Mouse (Mus musculus): Measurements from ENCODE around the gene Cstad. TPM values are rescaled to one million over a fixed set of nuclear protein-coding genes. Genes with fewer than 3 reads are reported as not detected.

Cstad gene
- not detected in 2 replicates for polyA plus RNA-seq (2012; ENCODE audit: insufficient read depth, insufficient read length, missing spikeins)

- Histone ChIP-seq H3K27ac (replicated peaks; ENCODE audit: low read depth, low read length) (peak within 1 kb of the TSS; percentile 87), H3K4me1 (ENCODE audit: control insufficient read depth, insufficient read depth, insufficient read length, low read length) (peaks cover 7% of the 10 kb centered on the region), H3K4me3 (ENCODE audit: insufficient read depth, low read depth, low read length) (peak within 1 kb of the TSS; percentile 77)
These were observed at the start of gene Cstad for GRCm38 (mm10) chr2:30594641-30595379. Gene Cstad (plus strand): TSS chr2:30595040.

- Histone ChIP-seq H3K4me1 (ENCODE audit: control insufficient read depth, insufficient read depth, insufficient read length, low read length) (peaks cover 45% of the 10 kb centered on the region), H3K27ac (replicated peaks; ENCODE audit: low read depth, low read length) (peak overlapping the region; percentile 6; the same call in 1 of the 2 replicates), H3K4me3 (ENCODE audit: insufficient read depth, low read depth, low read length) (no peak overlapping the region)
These were observed 49.1 kb upstream of the Cstad start for GRCm38 (mm10) chr2:30545706-30546105.

DNA sequence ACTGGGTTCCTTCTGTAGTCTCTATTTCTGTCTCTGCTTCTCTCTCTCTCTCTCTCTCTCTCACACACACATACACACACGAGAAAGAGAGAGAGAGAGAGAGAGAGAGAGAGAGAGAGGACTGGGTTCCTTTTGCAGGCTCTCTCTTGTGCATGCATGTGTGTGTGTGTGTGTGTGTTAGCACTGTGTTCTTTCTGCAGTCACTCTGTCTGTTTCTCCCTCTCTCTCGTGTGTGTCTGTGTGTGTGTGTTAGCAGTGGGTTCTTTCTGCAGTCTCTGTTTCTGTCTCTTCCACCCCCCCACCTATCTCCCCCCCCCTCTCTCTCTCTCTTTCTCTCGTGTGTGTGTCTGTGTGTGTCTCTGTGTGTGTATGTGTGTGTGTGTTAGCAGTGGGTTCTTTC is 48.6 kb upstream of the Cstad start:
- H3K27ac ChIP-seq (replicated peaks; ENCODE audit: low read depth, low read length) = no peak overlapping the region
- H3K4me3 ChIP-seq (ENCODE audit: insufficient read depth, low read depth, low read length) = no peak overlapping the region
- H3K4me1 ChIP-seq (ENCODE audit: control insufficient read depth, insufficient read depth, insufficient read length, low read length) = peaks cover 43% of the 10 kb centered on the region

GRCm38 (mm10) chr2:30547455-30548217 is 47.2 kb upstream of the Cstad start:
- no peak overlapping the region for H3K4me3 ChIP-seq (ENCODE audit: insufficient read depth, low read depth, low read length)
- H3K4me1 ChIP-seq (ENCODE audit: control insufficient read depth, insufficient read depth, insufficient read length, low read length) = peaks cover 38% of the 10 kb centered on the region
- peak overlapping the region; percentile 99 for H3K27ac ChIP-seq (replicated peaks; ENCODE audit: low read depth, low read length)

DNA sequence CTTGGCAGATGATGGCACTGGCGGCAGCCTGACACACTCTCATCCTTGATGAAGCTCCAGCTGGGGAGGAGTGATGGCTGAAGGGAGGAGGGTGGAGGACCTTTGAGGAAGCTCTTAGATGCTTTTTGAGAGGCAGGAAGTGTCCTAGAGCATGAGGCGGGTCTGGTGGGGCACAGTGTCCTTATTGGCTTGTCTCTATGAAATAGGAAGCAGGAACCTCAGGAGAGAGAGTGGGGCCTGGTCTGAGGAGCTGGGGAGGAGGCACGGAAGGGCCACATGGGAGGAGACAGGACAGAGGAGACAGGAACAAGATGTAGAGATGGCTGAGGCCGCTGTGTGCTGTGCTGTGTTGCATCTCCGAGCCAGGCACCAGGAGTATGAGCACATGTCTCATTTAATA is 43.3 kb upstream of the Cstad start:
- Histone ChIP-seq H3K4me3 (ENCODE audit: insufficient read depth, low read depth, low read length) (no peak overlapping the region), H3K4me1 (ENCODE audit: control insufficient read depth, insufficient read depth, insufficient read length, low read length) (peaks cover 30% of the 10 kb centered on the region), H3K27ac (replicated peaks; ENCODE audit: low read depth, low read length) (0 out of 2 replicates have a peak overlapping the region, but pooled peaks have one; percentile 23)

- Histone ChIP-seq H3K27ac (replicated peaks; ENCODE audit: low read depth, low read length) (no peak overlapping the region), H3K4me1 (ENCODE audit: control insufficient read depth, insufficient read depth, insufficient read length, low read length) (peaks cover 14% of the 10 kb centered on the region)
These were observed 40.8 kb upstream of the Cstad start for GRCm38 (mm10) chr2:30553851-30554540.

DNA sequence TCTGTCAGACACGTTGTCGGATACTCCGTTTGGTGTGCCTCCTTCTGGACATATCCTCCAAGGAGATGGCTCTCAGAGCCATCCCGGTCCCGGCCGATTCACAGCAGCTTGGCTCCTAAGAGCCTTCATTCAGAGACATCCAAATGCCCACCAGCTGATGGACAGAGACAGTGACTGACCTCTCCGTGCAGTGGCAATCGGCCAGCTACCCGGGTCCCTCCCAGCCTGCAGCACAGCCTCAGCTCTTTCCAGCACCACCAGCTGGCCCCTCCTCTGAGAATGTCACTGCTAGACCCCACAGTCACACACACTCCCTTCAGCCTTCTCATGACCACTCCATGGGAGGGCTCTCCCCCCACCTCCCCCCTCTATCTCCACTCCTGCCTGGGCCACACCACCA is 39.6 kb upstream of the Cstad start:
- no peak overlapping the region for H3K4me3 ChIP-seq (ENCODE audit: insufficient read depth, low read depth, low read length)
- no peak overlapping the region for H3K27ac ChIP-seq (replicated peaks; ENCODE audit: low read depth, low read length)
- H3K4me1 ChIP-seq (ENCODE audit: control insufficient read depth, insufficient read depth, insufficient read length, low read length) = peaks cover 4% of the 10 kb centered on the region; the same call in 1 of the 2 replicates

More at GRCm38 (mm10) chr2:30553851-30554540, 40.8 kb upstream of the Cstad start:
- peak overlapping the region; percentile 39 for H3K4me3 ChIP-seq (ENCODE audit: insufficient read depth, low read depth, low read length)

DNA sequence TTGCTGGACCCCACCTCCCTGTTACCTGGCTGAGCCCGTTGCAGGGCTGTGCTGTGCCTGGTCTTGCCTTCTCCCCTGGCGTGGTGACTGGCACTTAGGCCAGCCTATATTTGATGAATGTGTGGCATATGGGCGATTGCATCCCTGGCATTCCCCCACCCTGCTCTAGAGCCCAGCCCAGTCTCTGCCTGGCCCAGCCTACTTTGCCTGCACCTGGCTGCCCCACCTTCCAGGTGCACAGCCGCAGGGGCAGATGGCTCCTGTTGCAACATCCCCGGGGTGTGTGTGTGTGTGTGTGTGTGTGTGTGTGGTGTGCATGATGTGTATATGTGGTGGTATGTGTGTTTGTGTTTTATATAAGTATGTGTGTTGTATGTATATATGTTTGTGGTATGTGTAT is 38.3 kb upstream of the Cstad start:
- Histone ChIP-seq H3K27ac (replicated peaks; ENCODE audit: low read depth, low read length) (no peak overlapping the region), H3K4me3 (ENCODE audit: insufficient read depth, low read depth, low read length) (no peak overlapping the region), H3K4me1 (ENCODE audit: control insufficient read depth, insufficient read depth, insufficient read length, low read length) (peaks cover 4% of the 10 kb centered on the region; the same call in 1 of the 2 replicates)

GRCm38 (mm10) chr2:30559552-30559951 is 35.3 kb upstream of the Cstad start:
- H3K27ac ChIP-seq (replicated peaks; ENCODE audit: low read depth, low read length) = no peak overlapping the region
- H3K4me3 ChIP-seq (ENCODE audit: insufficient read depth, low read depth, low read length) = no peak overlapping the region

DNA sequence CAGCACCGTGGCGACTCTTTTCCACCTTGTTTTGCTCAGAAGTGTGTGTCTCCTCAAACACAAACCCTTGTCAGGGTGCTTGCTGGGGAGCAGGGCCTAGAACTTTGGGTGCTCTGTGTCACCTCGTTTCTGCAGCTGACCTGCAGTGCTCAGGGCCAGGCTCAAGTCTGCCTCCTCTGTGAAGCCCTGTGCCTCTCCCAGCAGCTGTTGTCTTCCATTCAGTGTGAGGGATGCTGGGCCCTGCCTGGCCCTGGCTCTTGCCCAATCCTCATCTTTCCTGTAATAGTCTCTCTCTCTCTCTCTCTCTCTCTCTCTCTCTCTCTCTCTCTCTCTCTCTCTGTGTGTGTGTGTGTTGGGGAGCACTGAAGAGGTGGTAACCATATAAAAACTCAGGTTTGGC is 32.3 kb upstream of the Cstad start:
- Histone ChIP-seq H3K4me3 (ENCODE audit: insufficient read depth, low read depth, low read length) (no peak overlapping the region), H3K4me1 (ENCODE audit: control insufficient read depth, insufficient read depth, insufficient read length, low read length) (no peaks in the 10 kb centered on the region), H3K27ac (replicated peaks; ENCODE audit: low read depth, low read length) (no peak overlapping the region)

More at GRCm38 (mm10) chr2:30559552-30559951, 35.3 kb upstream of the Cstad start:
- H3K4me1 ChIP-seq (ENCODE audit: control insufficient read depth, insufficient read depth, insufficient read length, low read length) = no peaks in the 10 kb centered on the region

GRCm38 (mm10) chr2:30571647-30572046 is 23.2 kb upstream of the Cstad start:
- H3K27ac ChIP-seq (replicated peaks; ENCODE audit: low read depth, low read length) = no peak overlapping the region
- no peaks in the 10 kb centered on the region for H3K4me1 ChIP-seq (ENCODE audit: control insufficient read depth, insufficient read depth, insufficient read length, low read length)
- no peak overlapping the region for H3K4me3 ChIP-seq (ENCODE audit: insufficient read depth, low read depth, low read length)

GRCm38 (mm10) chr2:30573522-30573921 is 21.3 kb upstream of the Cstad start:
- Histone ChIP-seq H3K27ac (replicated peaks; ENCODE audit: low read depth, low read length) (no peak overlapping the region), H3K4me1 (ENCODE audit: control insufficient read depth, insufficient read depth, insufficient read length, low read length) (no peaks in the 10 kb centered on the region), H3K4me3 (ENCODE audit: insufficient read depth, low read depth, low read length) (no peak overlapping the region)

GRCm38 (mm10) chr2:30577010-30577409 is 17.8 kb upstream of the Cstad start:
- Histone ChIP-seq H3K4me1 (ENCODE audit: control insufficient read depth, insufficient read depth, insufficient read length, low read length) (no peaks in the 10 kb centered on the region), H3K27ac (replicated peaks; ENCODE audit: low read depth, low read length) (no peak overlapping the region), H3K4me3 (ENCODE audit: insufficient read depth, low read depth, low read length) (no peak overlapping the region)

- Histone ChIP-seq H3K4me3 (ENCODE audit: insufficient read depth, low read depth, low read length) (no peak overlapping the region), H3K27ac (replicated peaks; ENCODE audit: low read depth, low read length) (no peak overlapping the region), H3K4me1 (ENCODE audit: control insufficient read depth, insufficient read depth, insufficient read length, low read length) (no peaks in the 10 kb centered on the region)
These were observed 16.8 kb upstream of the Cstad start for GRCm38 (mm10) chr2:30578006-30578405.

- H3K27ac ChIP-seq (replicated peaks; ENCODE audit: low read depth, low read length) = no peak overlapping the region
These were observed 7.7 kb upstream of the Cstad start for GRCm38 (mm10) chr2:30587161-30587560.

More at GRCm38 (mm10) chr2:30587161-30587560, 7.7 kb upstream of the Cstad start:
- H3K4me1 ChIP-seq (ENCODE audit: control insufficient read depth, insufficient read depth, insufficient read length, low read length) = peaks cover 6% of the 10 kb centered on the region; the same call in 1 of the 2 replicates
- H3K4me3 ChIP-seq (ENCODE audit: insufficient read depth, low read depth, low read length) = no peak overlapping the region
